Mouse (Mus musculus): ENCODE data around the gene Rps12-ps3.

- TF ChIP-seq CTCF (IDR thresholded peaks at IDR 0.05; ENCODE audit: control insufficient read depth, insufficient read depth, insufficient replicate concordance, low read depth, low read length) = no peak
- no peak for TF ChIP-seq POLR2A (IDR thresholded peaks at IDR 0.05; ENCODE audit: control insufficient read depth, low read depth, low read length)
Measured at GRCm38 (mm10) chr19:59337872-59338681, 16.0 kb downstream of the Rps12-ps3 start.

Measured in testis, adult 2 months (tissue).